Mouse (Mus musculus): ENCODE data around the gene Cxcl16. TPM values are rescaled to one million over a fixed set of nuclear protein-coding genes. Genes with fewer than 3 reads are reported as not detected.
"Not testable (repeated sequence)": the region's sequence is repeated elsewhere in the genome, so short reads cannot be mapped to it uniquely, and the experiment has no call there.

Cxcl16 gene
- polyA plus RNA-seq, 1 experiment from 2014 or later = 0.83 TPM

GRCm38 (mm10) chr11:70432048-70432894 lies 27.5 kb downstream of the Cxcl16 start, which contains the start of gene Arrb2:
TSS of gene Arrb2 (plus strand) at chr11:70432635.
- Histone ChIP-seq H3K4me3 (peak within 1 kb of the TSS; percentile 80), H3K9ac (peak within 1 kb of the TSS; percentile 89), H3K36me3 (ENCODE audit: poor library complexity, severe bottlenecking) (peaks cover 17% of the 10 kb centered on the region), H3K27me3 (no peaks in the 10 kb centered on the region), H3K27ac (peak within 1 kb of the TSS; percentile 93), H3K4me2 (peak within 1 kb of the TSS; percentile 83), H3K9me3 (replicated peaks) (no peaks in the 10 kb centered on the region), H3K4me1 (peaks cover 33% of the 10 kb centered on the region)
- ATAC-seq = peak; percentile 96
- WGBS = under 1% methylated on average over 72 of the region's 75 CpGs

- H3K4me3 ChIP-seq = peak overlapping the region; percentile 80
- no peak for ATAC-seq
- H3K27ac ChIP-seq = peak overlapping the region; percentile 93
- no peaks in the 10 kb centered on the region for H3K27me3 ChIP-seq
- peak overlapping the region; percentile 40 for H3K9ac ChIP-seq
- peaks cover 10% of the 10 kb centered on the region for H3K36me3 ChIP-seq (ENCODE audit: poor library complexity, severe bottlenecking)
- no peaks in the 10 kb centered on the region for H3K9me3 ChIP-seq (replicated peaks)
- H3K4me1 ChIP-seq = peaks cover 33% of the 10 kb centered on the region
- peak overlapping the region; percentile 83 for H3K4me2 ChIP-seq
- WGBS = 32% methylated on average over 5 of the region's 5 CpGs
Observed at GRCm38 (mm10) chr11:70431574-70431973, 28.2 kb downstream of the Cxcl16 start.

- H3K36me3 ChIP-seq (ENCODE audit: poor library complexity, severe bottlenecking); H3K4me2 ChIP-seq; H3K4me3 ChIP-seq; H3K9ac ChIP-seq; H3K27ac ChIP-seq; ATAC-seq; H3K9me3 ChIP-seq (replicated peaks); H3K4me1 ChIP-seq; H3K27me3 ChIP-seq: not testable (repeated sequence)
- WGBS = 71% methylated on average over 6 of the region's 6 CpGs
Observed at GRCm38 (mm10) chr11:70426598-70426997, 33.2 kb downstream of the Cxcl16 start.

- no peak for ATAC-seq
Observed at GRCm38 (mm10) chr11:70419486-70419885, 40.3 kb downstream of the Cxcl16 start.

GRCm38 (mm10) chr11:70418199-70418598 lies 41.6 kb downstream of the Cxcl16 start:
- H3K4me1 ChIP-seq = no peaks in the 10 kb centered on the region

More at GRCm38 (mm10) chr11:70419486-70419885, 40.3 kb downstream of the Cxcl16 start:
- Histone ChIP-seq H3K9ac (no peak overlapping the region), H3K4me2 (no peak overlapping the region), H3K9me3 (replicated peaks) (no peaks in the 10 kb centered on the region), H3K27ac (no peak overlapping the region), H3K36me3 (ENCODE audit: poor library complexity, severe bottlenecking) (no peaks in the 10 kb centered on the region), H3K27me3 (no peaks in the 10 kb centered on the region), H3K4me1 (no peaks in the 10 kb centered on the region), H3K4me3 (no peak overlapping the region)
- WGBS = 79% methylated on average over 5 of the region's 5 CpGs

GRCm38 (mm10) chr11:70413961-70414360 lies 45.8 kb downstream of the Cxcl16 start:
- WGBS = 14% methylated on average over 3 of the region's 3 CpGs
- no peak overlapping the region for H3K27ac ChIP-seq
- no peaks in the 10 kb centered on the region for H3K36me3 ChIP-seq (ENCODE audit: poor library complexity, severe bottlenecking)
- H3K4me3 ChIP-seq = no peak overlapping the region
- no peak for ATAC-seq
- no peaks in the 10 kb centered on the region for H3K9me3 ChIP-seq (replicated peaks)
- H3K4me1 ChIP-seq = peaks cover 10% of the 10 kb centered on the region
- no peak overlapping the region for H3K4me2 ChIP-seq
- no peak overlapping the region for H3K9ac ChIP-seq
- H3K27me3 ChIP-seq = no peaks in the 10 kb centered on the region

More at GRCm38 (mm10) chr11:70418199-70418598, 41.6 kb downstream of the Cxcl16 start:
- Histone ChIP-seq H3K27me3 (no peaks in the 10 kb centered on the region), H3K4me2 (no peak overlapping the region), H3K36me3 (ENCODE audit: poor library complexity, severe bottlenecking) (no peaks in the 10 kb centered on the region), H3K9ac (no peak overlapping the region), H3K9me3 (replicated peaks) (no peaks in the 10 kb centered on the region), H3K4me3 (no peak overlapping the region), H3K27ac (no peak overlapping the region)
- no peak for ATAC-seq
- WGBS = 66% methylated on average over 4 of the region's 4 CpGs

GRCm38 (mm10) chr11:70412591-70412990 lies 47.2 kb downstream of the Cxcl16 start:
- WGBS = 72% methylated on average over 5 of the region's 5 CpGs
- no peak overlapping the region for H3K4me3 ChIP-seq
- ATAC-seq = no peak
- no peaks in the 10 kb centered on the region for H3K27me3 ChIP-seq
- H3K27ac ChIP-seq = no peak overlapping the region
- H3K36me3 ChIP-seq (ENCODE audit: poor library complexity, severe bottlenecking) = no peaks in the 10 kb centered on the region
- H3K4me1 ChIP-seq = peaks cover 24% of the 10 kb centered on the region
- no peaks in the 10 kb centered on the region for H3K9me3 ChIP-seq (replicated peaks)
- H3K9ac ChIP-seq = no peak overlapping the region
- H3K4me2 ChIP-seq = no peak overlapping the region

GRCm38 (mm10) chr11:70410297-70410643 lies 49.5 kb downstream of the Cxcl16 start:
- no peak; the same call in 1 of the 2 replicates for ATAC-seq
- H3K4me1 ChIP-seq = peaks cover 26% of the 10 kb centered on the region
- 62% methylated on average over 6 of the region's 6 CpGs for WGBS

GRCm38 (mm10) chr11:70409594-70410296 lies 50.0 kb downstream of the Cxcl16 start, which contains the start of gene Pelp1:
TSS of gene Pelp1 (minus strand) at chr11:70410031.
- WGBS = under 1% methylated on average over 54 of the region's 59 CpGs
- peak within 1 kb of the TSS; percentile 75 for H3K27ac ChIP-seq
- peaks cover 13% of the 10 kb centered on the region for H3K36me3 ChIP-seq (ENCODE audit: poor library complexity, severe bottlenecking)
- no peaks in the 10 kb centered on the region for H3K27me3 ChIP-seq
- peak within 1 kb of the TSS; percentile 95 for H3K4me3 ChIP-seq
- peak; percentile 99 for ATAC-seq
- H3K4me1 ChIP-seq = peaks cover 26% of the 10 kb centered on the region
- no peaks in the 10 kb centered on the region for H3K9me3 ChIP-seq (replicated peaks)
- peak within 1 kb of the TSS; percentile 95 for H3K4me2 ChIP-seq
- H3K9ac ChIP-seq = peak within 1 kb of the TSS; percentile 97

More at GRCm38 (mm10) chr11:70410297-70410643, 49.5 kb downstream of the Cxcl16 start:
- Histone ChIP-seq H3K4me2 (peak overlapping the region; percentile 95), H3K36me3 (ENCODE audit: poor library complexity, severe bottlenecking) (peaks cover 7% of the 10 kb centered on the region), H3K27ac (peak overlapping the region; percentile 75), H3K27me3 (no peaks in the 10 kb centered on the region), H3K4me3 (peak overlapping the region; percentile 95), H3K9me3 (replicated peaks) (no peaks in the 10 kb centered on the region), H3K9ac (peak overlapping the region; percentile 97)

Small RNA genes lying within 50 kb of the gene (microRNA-seq; reads per million reads assigned to microRNA genes)
- gene Mir7115 = 1.3 reads per million

Other genes with a start within 250 kb of the Cxcl16 start
- gene Slc16a11, start 247.2 kb downstream of the Cxcl16 start, polyA plus RNA-seq (2015; fragmentation: Nextera tagmentation; extraction: Ambion mirVana) = 1.8 and 2.2 TPM in 2 replicates
- 13.4 and 14.8 TPM in 2 replicates for gene Slc16a13, start 238.9 kb downstream of the Cxcl16 start, polyA plus RNA-seq (2015; fragmentation: Nextera tagmentation; extraction: Ambion mirVana)
- gene Bcl6b, start 230.2 kb downstream of the Cxcl16 start, polyA plus RNA-seq (2015; fragmentation: Nextera tagmentation; extraction: Ambion mirVana) = 4.3 and 4.7 TPM in 2 replicates
- gene 0610010K14Rik, start 222.1 kb downstream of the Cxcl16 start, polyA plus RNA-seq (2015; fragmentation: Nextera tagmentation; extraction: Ambion mirVana) = 226 and 229 TPM in 2 replicates
- gene Gm21988, start 220.2 kb downstream of the Cxcl16 start, polyA plus RNA-seq (2015; fragmentation: Nextera tagmentation; extraction: Ambion mirVana) = 10.7 and 12.1 TPM in 2 replicates
- gene Rnasek, start 220.1 kb downstream of the Cxcl16 start, polyA plus RNA-seq (2015; fragmentation: Nextera tagmentation; extraction: Ambion mirVana) = 227 and 236 TPM in 2 replicates
- gene Alox12, start 204.6 kb downstream of the Cxcl16 start, polyA plus RNA-seq (2015; fragmentation: Nextera tagmentation; extraction: Ambion mirVana) = 0.74 and 1.0 TPM in 2 replicates
- gene Alox12e, start 137.4 kb downstream of the Cxcl16 start, polyA plus RNA-seq (2015; fragmentation: Nextera tagmentation; extraction: Ambion mirVana) = not detected in 2 replicates
- 0.15 TPM in 1 of 2 replicates, not detected in the other for gene Alox15, start 108.0 kb downstream of the Cxcl16 start, polyA plus RNA-seq (2015; fragmentation: Nextera tagmentation; extraction: Ambion mirVana)
- 32.0 and 36.3 TPM in 2 replicates for gene Pelp1, start 50.0 kb downstream of the Cxcl16 start, polyA plus RNA-seq (2015; fragmentation: Nextera tagmentation; extraction: Ambion mirVana)
- 33.0 and 33.2 TPM in 2 replicates for gene Arrb2, start 27.3 kb downstream of the Cxcl16 start, polyA plus RNA-seq (2015; fragmentation: Nextera tagmentation; extraction: Ambion mirVana)
- 36.6 and 40.8 TPM in 2 replicates for gene Med11, start 8.1 kb downstream of the Cxcl16 start, polyA plus RNA-seq (2015; fragmentation: Nextera tagmentation; extraction: Ambion mirVana)
- 0.37 and 0.58 TPM in 2 replicates for gene Zmynd15, start 551 bp downstream of the Cxcl16 start, polyA plus RNA-seq (2015; fragmentation: Nextera tagmentation; extraction: Ambion mirVana)
- 0.17 and 0.30 TPM in 2 replicates for gene Tm4sf5, start 45.3 kb upstream of the Cxcl16 start, polyA plus RNA-seq (2015; fragmentation: Nextera tagmentation; extraction: Ambion mirVana)
- 0.57 TPM in 1 of 2 replicates, not detected in the other for gene Vmo1, start 54.6 kb upstream of the Cxcl16 start, polyA plus RNA-seq (2015; fragmentation: Nextera tagmentation; extraction: Ambion mirVana)
- not detected in 2 replicates for gene Gltpd2, start 59.2 kb upstream of the Cxcl16 start, polyA plus RNA-seq (2015; fragmentation: Nextera tagmentation; extraction: Ambion mirVana)
- gene Psmb6, start 65.4 kb upstream of the Cxcl16 start, polyA plus RNA-seq (2015; fragmentation: Nextera tagmentation; extraction: Ambion mirVana) = 912 and 933 TPM in 2 replicates
- not detected in 2 replicates for gene Gm40193, start 73.0 kb upstream of the Cxcl16 start, polyA plus RNA-seq (2015; fragmentation: Nextera tagmentation; extraction: Ambion mirVana)
- 2.9 and 4.6 TPM in 2 replicates for gene Pld2, start 80.1 kb upstream of the Cxcl16 start, polyA plus RNA-seq (2015; fragmentation: Nextera tagmentation; extraction: Ambion mirVana)
- gene Mink1, start 102.9 kb upstream of the Cxcl16 start, polyA plus RNA-seq (2015; fragmentation: Nextera tagmentation; extraction: Ambion mirVana) = 10.6 and 11.2 TPM in 2 replicates
- not detected in 2 replicates for gene 4930544D05Rik, start 155.9 kb upstream of the Cxcl16 start, polyA plus RNA-seq (2015; fragmentation: Nextera tagmentation; extraction: Ambion mirVana)
- not detected in 2 replicates for gene Chrne, start 159.2 kb upstream of the Cxcl16 start, polyA plus RNA-seq (2015; fragmentation: Nextera tagmentation; extraction: Ambion mirVana)
- 0.15 and 0.30 TPM in 2 replicates for gene Gp1ba, start 179.1 kb upstream of the Cxcl16 start, polyA plus RNA-seq (2015; fragmentation: Nextera tagmentation; extraction: Ambion mirVana)
- gene Rnf167, start 187.3 kb upstream of the Cxcl16 start, polyA plus RNA-seq (2015; fragmentation: Nextera tagmentation; extraction: Ambion mirVana) = 108 and 119 TPM in 2 replicates
- 156 and 165 TPM in 2 replicates for gene Slc25a11, start 187.5 kb upstream of the Cxcl16 start, polyA plus RNA-seq (2015; fragmentation: Nextera tagmentation; extraction: Ambion mirVana)
- 919 and 977 TPM in 2 replicates for gene Pfn1, start 194.7 kb upstream of the Cxcl16 start, polyA plus RNA-seq (2015; fragmentation: Nextera tagmentation; extraction: Ambion mirVana)
- 7.1 and 7.4 TPM in 2 replicates for gene Eno3, start 197.2 kb upstream of the Cxcl16 start, polyA plus RNA-seq (2015; fragmentation: Nextera tagmentation; extraction: Ambion mirVana)
- 173 and 177 TPM in 2 replicates for gene Spag7, start 209.4 kb upstream of the Cxcl16 start, polyA plus RNA-seq (2015; fragmentation: Nextera tagmentation; extraction: Ambion mirVana)
- gene Camta2, start 228.1 kb upstream of the Cxcl16 start, polyA plus RNA-seq (2015; fragmentation: Nextera tagmentation; extraction: Ambion mirVana) = 11.9 and 13.9 TPM in 2 replicates
- 0.87 and 0.89 TPM in 2 replicates for gene Inca1, start 240.2 kb upstream of the Cxcl16 start, polyA plus RNA-seq (2015; fragmentation: Nextera tagmentation; extraction: Ambion mirVana)
- 1.3 and 1.5 TPM in 2 replicates for gene Kif1c, start 240.6 kb upstream of the Cxcl16 start, polyA plus RNA-seq (2015; fragmentation: Nextera tagmentation; extraction: Ambion mirVana)

Data from forebrain, embryonic 13.5 days (tissue).